Comparison of ENCODE assay signal across 18 mouse cellular contexts in genomic region chr12:76046561-76046960, GRCm38 (mm10).
DNase-seq lines count a peak whose midpoint lies in the region; ATAC-seq lines count a peak whose summit lies in the region.
"Had no signal": no experiment of that assay in that cellular context is flagged by ENCODE, and none has a peak within 500 bp of the region (broad histone marks: within the 10 kb centered on the region; RNA-seq: fewer than 3 reads in every experiment).

No protein-coding gene starts in this region.

- peaks cover 3% of the 10 kb centered on the region for H3K27me3 ChIP-seq in megakaryocyte, embryonic 14.5 days (replicated peaks)
- H3K27me3 ChIP-seq: embryonic facial prominence, embryonic 12.5 days; forebrain, embryonic 15.5 days; hindbrain, embryonic 15.5 days had no signal

- H3K36me3 ChIP-seq in megakaryocyte, embryonic 14.5 days (replicated peaks; ENCODE audit: low read length): no peaks in the 10 kb centered on the region
- H3K36me3 ChIP-seq: G1E had no signal

- intact Hi-C loops in gastrocnemius, postnatal 36 days (cut with DNase I): no loop called here

- DNase-seq in adrenal gland, postnatal 14 days: peak; percentile 17
- no peak for DNase-seq in adrenal gland, adult 18-20 months (ENCODE audit: low spot score in 2 of 2)
- DNase-seq in lung, postnatal 36 days: peak; percentile 89
- no peak for DNase-seq in gastrocnemius, postnatal 36 days
- DNase-seq in thymus, postnatal 14 days: no peak
- DNase-seq: adrenal gland, postnatal 10 days; B cell, adult 2 months; cerebellum, adult 11-12 months; cerebellum, adult 9-10 months; cerebellum, postnatal 25 days had no signal

- H3K4me3 ChIP-seq in megakaryocyte, embryonic 14.5 days (replicated peaks): peak overlapping the region; percentile 53
- H3K4me3 ChIP-seq: embryonic facial prominence, embryonic 12.5 days; forebrain, embryonic 15.5 days; heart, embryonic 10.5 days; hindbrain, embryonic 15.5 days had no signal

- H3K9me3 ChIP-seq in megakaryocyte, embryonic 14.5 days: no peaks in the 10 kb centered on the region
- H3K9me3 ChIP-seq: embryonic facial prominence, embryonic 12.5 days; forebrain, embryonic 15.5 days; G1E; heart, embryonic 10.5 days; hindbrain, embryonic 15.5 days had no signal

- H3K4me1 ChIP-seq in megakaryocyte, embryonic 14.5 days: peaks cover 33% of the 10 kb centered on the region
- H3K4me1 ChIP-seq: embryonic facial prominence, embryonic 12.5 days; forebrain, embryonic 15.5 days; heart, embryonic 10.5 days; hindbrain, embryonic 15.5 days had no signal

- no peak for ATAC-seq in megakaryocyte, adult 5-6 weeks (ENCODE audit: poor library complexity, severe bottlenecking)
- ATAC-seq: CD4-positive, CD25-positive, alpha-beta regulatory T cell, adult 4 months; forebrain, embryonic 15.5 days had no signal

Comparison
In these comparisons a context has a peak if more than half of its experiments do, and no peak if none do; other contexts are left out.
1. DNase-seq: peak in adrenal gland, postnatal 14 days (single experiment) and lung, postnatal 36 days (single experiment); none in adrenal gland, adult 18-20 months (0 of 2), gastrocnemius, postnatal 36 days (0 of 2) and thymus, postnatal 14 days (single experiment).